Mouse (Mus musculus): ENCODE data around the gene Lars2.
A peak's percentile ranks its signal among the peaks of the same experiment; 100 is the strongest.

The Lars2 gene

DNA sequence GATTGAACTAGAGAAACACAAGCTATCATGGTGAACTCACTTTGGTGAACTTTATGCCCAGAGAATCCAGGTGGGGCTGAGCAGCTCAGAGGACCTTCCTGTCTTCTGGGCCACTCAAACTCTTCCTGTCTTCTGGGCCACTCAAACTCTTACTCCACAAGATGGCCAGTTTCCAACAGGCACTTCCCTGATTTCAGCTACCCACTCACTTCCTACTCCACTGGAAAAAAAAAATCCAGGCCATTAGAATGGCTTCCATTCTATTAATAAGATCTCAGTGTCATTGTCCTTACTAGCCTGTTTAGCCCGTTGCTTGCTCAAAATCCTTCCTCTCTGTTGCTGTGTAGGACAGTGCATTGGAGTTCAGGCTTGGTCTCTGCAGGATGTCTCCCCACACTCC lies 108.8 kb downstream of the Lars2 start:
- DNase-seq (ENCODE audit: low spot score): no peak

DNA sequence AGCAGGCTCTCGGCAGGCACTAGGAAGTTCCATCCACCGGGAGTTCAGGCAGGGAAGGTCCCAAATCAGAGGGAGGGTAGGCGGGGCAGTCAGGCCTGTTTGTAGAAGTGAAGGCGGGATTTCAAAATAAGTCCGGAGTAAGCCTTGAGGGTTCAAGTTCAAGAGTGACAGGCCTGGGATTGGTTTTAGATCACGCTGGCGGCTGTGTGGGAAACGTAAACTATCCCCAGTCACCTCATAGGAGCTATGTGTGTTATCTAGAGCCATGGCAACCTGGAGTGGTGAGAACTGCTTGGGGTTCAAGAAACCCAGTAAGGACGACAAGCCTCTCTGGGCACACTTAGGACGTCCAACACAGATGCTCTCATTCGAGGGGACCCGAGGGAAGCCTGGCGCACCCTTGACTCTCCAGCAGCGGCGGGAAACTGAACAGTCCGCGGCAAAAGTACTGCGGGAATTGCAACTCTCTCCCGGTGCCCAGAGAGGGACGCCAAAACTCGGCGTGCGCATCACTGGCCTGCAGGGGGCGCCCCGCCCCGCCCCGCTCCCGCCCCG lies 111.4 kb downstream of the Lars2 start:
- DNase-seq (ENCODE audit: low spot score): peak; percentile 45

- peak; percentile 82 for DNase-seq (ENCODE audit: low spot score)
Measured at GRCm38 (mm10) chr9:123478586-123479195, 112.0 kb downstream of the Lars2 start, which contains the start of gene Limd1. TSS of gene Limd1 (plus strand) at chr9:123478706.

DNA sequence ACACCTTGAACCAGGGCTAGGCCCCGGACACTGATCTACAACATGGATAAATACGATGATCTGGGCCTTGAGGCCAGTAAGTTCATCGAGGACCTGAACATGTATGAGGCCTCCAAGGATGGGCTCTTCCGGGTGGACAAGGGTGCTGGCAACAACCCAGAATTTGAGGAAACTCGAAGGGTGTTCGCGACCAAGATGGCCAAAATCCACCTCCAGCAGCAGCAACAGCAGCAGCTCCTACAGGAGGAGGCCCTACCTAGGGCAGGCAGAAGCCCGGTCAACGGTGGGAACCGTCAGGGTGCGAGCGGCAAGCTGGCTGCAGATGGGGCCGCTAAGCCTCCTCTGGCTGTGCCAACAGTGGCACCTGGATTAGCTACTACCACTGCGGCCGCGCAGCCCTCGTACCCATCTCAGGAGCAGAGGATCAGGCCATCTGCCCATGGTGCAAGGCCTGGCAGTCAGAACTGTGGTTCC lies 112.5 kb downstream of the Lars2 start:
- DNase-seq (ENCODE audit: low spot score): peak; percentile 29

- no peak for DNase-seq (ENCODE audit: low spot score)
Measured at GRCm38 (mm10) chr9:123479876-123480252, 113.1 kb downstream of the Lars2 start.

DNA sequence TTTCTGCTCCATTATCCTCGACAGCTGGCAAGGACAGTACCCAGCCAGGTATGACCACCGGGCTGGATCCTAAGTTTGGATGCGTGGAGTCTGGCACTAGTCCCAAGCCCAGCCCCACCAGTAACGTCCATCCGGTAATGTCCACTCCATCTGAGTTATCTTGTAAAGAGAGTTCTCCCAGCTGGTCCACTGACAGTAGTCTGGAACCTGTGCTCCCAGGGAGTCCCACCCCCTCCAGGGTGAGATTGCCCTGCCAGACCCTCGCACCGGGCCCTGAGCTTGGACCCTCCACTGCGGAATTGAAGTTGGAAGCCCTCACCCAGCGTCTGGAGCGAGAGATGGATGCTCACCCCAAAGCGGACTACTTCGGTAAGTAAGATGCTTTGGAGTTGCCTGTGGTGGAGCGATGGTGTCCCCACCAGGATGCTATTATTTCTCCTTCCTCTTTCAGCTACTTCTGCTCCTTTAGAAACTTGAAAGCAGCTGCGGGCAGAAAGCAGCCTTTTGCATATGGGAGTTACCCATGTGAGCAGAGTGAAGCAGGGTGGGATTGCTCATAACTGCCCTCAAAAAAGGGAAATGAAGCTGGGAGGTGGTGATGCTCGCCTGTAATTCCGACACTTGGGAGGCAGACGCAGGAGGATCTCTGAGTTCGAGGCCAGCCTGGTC lies 113.7 kb downstream of the Lars2 start:
- no peak for DNase-seq (ENCODE audit: low spot score)

- DNase-seq (ENCODE audit: low spot score): no peak
Measured at GRCm38 (mm10) chr9:123481136-123481535, 114.4 kb downstream of the Lars2 start.

GRCm38 (mm10) chr9:123483598-123483997 lies 116.9 kb downstream of the Lars2 start:
- no peak for DNase-seq (ENCODE audit: low spot score)

DNA sequence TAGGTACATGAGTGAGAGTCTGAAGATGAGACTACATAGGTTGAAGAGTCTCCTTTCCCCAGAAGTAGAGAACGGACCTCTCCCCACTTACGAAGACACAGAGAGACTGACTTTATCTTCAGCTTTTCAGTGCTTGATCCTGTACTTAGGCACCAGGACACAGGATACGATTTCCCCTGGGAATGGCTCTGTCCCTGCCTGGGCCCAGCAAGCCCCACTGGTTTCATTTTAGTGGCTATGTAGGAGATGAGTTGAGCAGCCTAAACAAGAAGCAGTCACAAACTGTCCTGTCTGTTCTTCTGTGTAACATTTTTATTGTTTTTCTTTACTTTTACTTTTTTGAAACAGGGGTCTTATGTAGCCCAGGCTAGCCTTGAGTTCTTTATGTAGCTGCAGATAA lies 118.1 kb downstream of the Lars2 start:
- DNase-seq (ENCODE audit: low spot score): no peak

DNA sequence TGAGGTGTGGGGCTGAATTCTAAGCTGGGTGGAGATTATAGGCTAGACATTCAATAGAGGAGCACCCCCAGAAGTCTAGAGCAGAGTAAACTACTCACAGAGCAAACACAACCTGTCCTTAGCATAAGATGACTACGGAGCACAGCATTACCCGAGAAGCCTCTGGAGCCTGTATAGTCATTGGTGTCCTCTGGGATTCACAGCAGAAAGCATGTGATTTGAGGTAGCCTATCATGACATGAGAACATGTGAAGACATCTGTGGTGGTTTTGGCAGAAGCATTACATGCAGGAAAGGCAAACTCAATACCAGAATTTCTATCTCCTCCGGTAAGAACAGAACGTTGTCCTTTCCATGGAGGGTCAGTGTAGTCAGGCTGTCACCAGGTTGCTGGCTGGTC lies 118.8 kb downstream of the Lars2 start:
- DNase-seq (ENCODE audit: low spot score): no peak

- DNase-seq (ENCODE audit: low spot score): no peak
Measured at GRCm38 (mm10) chr9:123486635-123487034, 119.9 kb downstream of the Lars2 start.

DNA sequence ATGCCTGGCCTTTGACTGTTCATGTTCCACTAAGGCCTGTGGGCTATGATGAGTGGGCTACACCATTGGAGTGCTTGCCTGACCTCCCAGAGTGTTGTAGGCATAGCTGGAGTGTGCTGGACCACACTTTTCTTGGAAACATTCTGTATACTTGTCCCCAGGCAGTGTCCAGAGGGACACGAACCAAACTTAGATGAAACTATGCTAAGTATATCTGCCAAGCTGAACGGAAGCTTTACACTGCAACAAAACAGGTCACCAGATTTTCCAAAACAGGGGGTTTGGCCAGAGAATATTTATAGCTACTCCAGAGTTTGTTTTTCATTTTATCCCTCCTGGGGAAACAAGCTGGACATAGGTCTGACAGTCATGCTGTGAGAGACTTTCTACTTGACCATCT lies 122.3 kb downstream of the Lars2 start:
- DNase-seq (ENCODE audit: low spot score): no peak

DNA sequence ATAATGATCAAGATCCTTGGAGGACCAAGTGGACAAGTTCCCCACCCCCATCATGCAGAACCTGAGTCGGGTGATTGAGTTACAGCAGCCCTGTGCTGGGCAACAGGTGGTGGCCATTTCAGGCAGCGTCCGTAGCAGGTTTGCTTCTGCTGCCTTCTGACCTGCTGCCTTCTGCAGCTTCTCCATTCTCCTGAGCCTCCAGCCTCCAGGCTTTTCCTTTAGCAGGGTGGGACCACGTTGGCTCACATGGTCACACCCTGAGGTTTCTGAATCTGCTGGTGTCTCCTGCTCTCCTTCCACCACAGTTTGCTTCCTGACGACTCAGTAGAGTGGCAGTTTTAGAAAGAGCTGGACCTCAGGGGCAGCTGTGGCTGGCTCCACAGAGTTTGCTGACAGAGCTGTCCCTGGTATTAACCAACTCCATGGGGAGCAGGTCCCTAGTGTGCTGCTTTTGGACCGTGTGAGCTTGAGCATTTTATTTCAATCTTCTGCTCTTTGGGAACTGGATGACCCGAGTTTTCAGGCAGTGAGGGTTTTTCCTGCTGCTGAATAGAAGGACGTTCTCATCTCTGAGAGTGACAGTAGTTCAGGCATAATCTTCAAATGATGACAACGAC lies 123.1 kb downstream of the Lars2 start:
- no peak for DNase-seq (ENCODE audit: low spot score)

- DNase-seq (ENCODE audit: low spot score): no peak
Measured at GRCm38 (mm10) chr9:123490930-123491329, 124.2 kb downstream of the Lars2 start.

- peak; percentile 36 for DNase-seq (ENCODE audit: low spot score)
Measured at GRCm38 (mm10) chr9:123491917-123492585, 125.3 kb downstream of the Lars2 start.

GRCm38 (mm10) chr9:123496665-123497064 lies 129.9 kb downstream of the Lars2 start:
- no peak for DNase-seq (ENCODE audit: low spot score)

- DNase-seq (ENCODE audit: low spot score): no peak
Measured at GRCm38 (mm10) chr9:123497906-123498305, 131.2 kb downstream of the Lars2 start.

DNA sequence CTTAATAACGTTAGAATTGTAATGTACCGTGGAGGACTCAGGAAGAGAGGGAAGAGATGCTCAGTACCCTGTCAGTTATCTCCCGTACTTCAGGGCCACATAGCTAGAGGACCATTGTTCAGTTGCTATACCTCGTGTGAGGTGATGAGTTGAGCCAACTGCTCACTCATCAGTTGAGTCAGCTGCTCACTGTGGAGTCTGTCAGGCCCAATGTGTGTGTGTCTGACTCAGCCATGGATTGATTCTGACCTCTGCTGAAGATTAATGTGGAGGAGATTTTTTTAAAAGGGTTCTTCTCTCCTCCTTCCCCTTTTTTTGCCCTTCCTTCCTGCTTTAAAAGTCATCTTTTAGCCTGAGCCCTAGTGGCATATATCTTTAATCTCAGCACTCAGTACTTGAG lies 133.8 kb downstream of the Lars2 start:
- DNase-seq (ENCODE audit: low spot score): no peak

DNA sequence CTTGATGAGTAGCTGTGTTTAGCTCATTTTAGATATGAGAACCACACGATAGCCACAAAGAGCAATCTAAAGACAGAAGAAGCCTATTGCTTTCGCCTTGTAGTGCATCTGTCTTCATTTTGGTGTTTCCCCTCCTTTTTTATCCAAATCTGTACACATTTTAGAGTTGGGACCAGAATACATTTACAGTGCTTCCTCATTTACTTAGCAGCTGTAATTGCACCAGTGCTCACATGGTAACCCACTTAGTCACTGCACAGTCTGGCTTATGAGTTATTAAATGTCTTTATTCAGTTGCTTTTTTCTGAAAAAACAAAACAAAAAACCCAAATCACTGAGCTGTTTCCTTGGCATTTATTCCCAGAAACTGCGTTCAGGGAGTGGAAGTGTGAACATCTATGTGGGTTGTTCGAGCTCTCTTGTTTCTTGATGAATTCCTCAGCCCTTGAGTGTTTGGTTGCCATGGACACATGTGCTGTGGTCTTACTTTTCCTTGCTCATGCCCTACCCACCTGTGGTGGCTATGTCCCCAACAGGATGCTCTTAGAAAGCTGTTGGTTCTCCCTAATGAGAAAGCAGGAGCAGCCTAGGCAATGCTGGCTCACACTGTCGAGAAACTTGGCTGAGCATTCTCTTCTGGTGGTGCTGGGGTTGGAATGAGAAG lies 136.6 kb downstream of the Lars2 start:
- no peak for DNase-seq (ENCODE audit: low spot score)

GRCm38 (mm10) chr9:123504325-123504724 lies 137.6 kb downstream of the Lars2 start:
- DNase-seq (ENCODE audit: low spot score): no peak

DNA sequence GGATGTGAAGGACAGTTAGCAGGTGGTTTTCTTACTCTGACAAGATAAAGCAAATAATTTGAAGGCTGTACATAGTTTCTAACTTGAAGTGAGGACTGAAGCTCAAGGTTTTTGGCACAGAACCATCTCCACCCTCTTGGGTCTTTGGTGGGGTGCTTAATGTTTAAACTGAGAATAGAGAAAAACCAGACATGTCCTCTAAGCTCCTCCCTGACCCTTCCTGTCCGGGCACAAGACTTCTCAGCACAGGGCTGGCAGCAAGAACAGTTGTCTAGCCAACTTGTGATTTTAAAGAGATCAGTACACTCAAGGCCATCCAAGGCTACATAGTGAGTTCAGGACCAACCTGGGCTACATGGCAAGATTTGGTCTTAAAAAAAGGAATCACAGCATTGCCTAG lies 138.9 kb downstream of the Lars2 start:
- DNase-seq (ENCODE audit: low spot score): no peak

All from ovary, postnatal 36 days (tissue).